Mouse (Mus musculus): ENCODE measurements around the gene Map1a.

DNA sequence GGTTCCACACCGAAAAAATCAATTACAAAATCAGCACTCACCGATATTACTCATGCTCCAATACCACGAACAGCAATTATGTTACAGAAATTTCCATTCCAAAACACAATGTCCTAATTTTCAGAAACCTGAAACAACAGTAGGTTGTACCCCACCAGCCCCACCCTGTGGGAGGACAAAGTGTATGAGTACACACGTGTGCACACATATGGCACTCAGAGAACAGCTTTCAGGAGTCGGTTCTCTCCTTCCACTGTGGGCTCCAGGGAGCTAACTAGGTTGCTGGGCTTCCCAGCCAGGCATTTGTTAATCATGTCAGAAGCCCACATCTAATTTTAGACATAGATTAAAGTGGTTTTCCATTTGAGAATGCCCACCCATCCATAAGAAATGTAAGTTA lies 45.3 kb upstream of the Map1a start:
- TF ChIP-seq CTCF (IDR thresholded peaks at IDR 0.05; ENCODE audit: extremely low read depth, insufficient read length, insufficient replicate concordance, low read depth, low read length): no peak
- TF ChIP-seq POLR2A (IDR thresholded peaks at IDR 0.05; ENCODE audit: low read depth, low read length): no peak

Data from small intestine, adult 2 months (tissue).